Mouse (Mus musculus) heart, adult 2 months (tissue): Measurements from ENCODE around the gene Wfdc6b.
"Not testable (repeated sequence)": the region's sequence is repeated elsewhere in the genome, so short reads cannot be mapped to it uniquely, and the experiment has no call there.

ENCODE experiments used
- CTCF ChIP-seq: fragments of 200-600 bp; IDR thresholded peaks from 2 replicates; pipeline ENCODE4 v1.8.1; 2022; ENCODE audit warnings: antibody characterized with exemption, mild to moderate bottlenecking, moderate library complexity
- EP300 ChIP-seq: fragments of 200-500 bp; IDR thresholded peaks from 2 replicates; pipeline ENCODE4 v1.6.1; 2011; ENCODE audit warnings: low read depth, low read length, control low read depth; ENCODE audit not compliant: insufficient read depth
- POLR2A ChIP-seq: fragments of 200-500 bp; IDR thresholded peaks from 2 replicates; pipeline ENCODE4 v1.6.1; 2011; ENCODE audit warnings: mild to moderate bottlenecking, low read depth, low read length, control low read depth; ENCODE audit not compliant: insufficient read depth

DNA sequence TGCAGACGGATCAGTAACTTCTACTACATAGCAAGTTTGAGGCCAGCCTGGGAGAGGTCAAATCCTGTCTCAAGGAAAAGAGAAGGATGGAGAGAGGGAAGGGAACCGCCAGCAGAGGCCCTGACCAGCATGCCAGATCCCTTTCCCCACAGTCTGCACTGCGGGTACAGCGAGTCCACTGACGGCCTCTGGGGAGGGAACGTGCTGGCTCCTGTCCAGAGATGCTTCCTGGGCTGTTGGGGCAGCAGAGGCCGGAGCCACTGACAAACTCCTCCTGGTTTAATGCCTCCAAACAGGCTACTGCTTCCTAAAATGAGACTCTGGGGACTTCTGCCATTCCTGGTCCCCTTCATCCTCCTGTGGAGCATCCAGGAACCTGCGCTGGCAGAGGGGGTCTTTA, at the start of gene Wfdc6b, which contains the start of gene Wfdc8:
- not testable (repeated sequence) for TF ChIP-seq EP300, CTCF, POLR2A
